Mouse (Mus musculus) regulatory T cell (primary cell): ENCODE data around the gene Bcl2a1c.
"Not testable (repeated sequence)": the region's sequence is repeated elsewhere in the genome, so short reads cannot be mapped to it uniquely, and the experiment has no call there.

Experiments used
- in situ Hi-C: fragments of 300-600 bp; cut with MboI, MseI; formaldehyde crosslinking; loops from one replicate; pipeline ENCODE4 v1.15.1; 2025; ENCODE audit warnings: high pct_unique_total_duplicates

The Bcl2a1c gene

GRCm38 (mm10) chr9:114329855-114330254 lies at the start of gene Bcl2a1c:
Gene Bcl2a1c, plus strand, starts transcription at chr9:114330135.
- in situ Hi-C loops = not testable (repeated sequence)

GRCm38 (mm10) chr9:114305957-114306356 lies 24.0 kb upstream of the Bcl2a1c start:
- in situ Hi-C loops = not testable (repeated sequence)

- in situ Hi-C loops = not testable (repeated sequence)
Observed at GRCm38 (mm10) chr9:114311752-114312151, 18.2 kb upstream of the Bcl2a1c start.

- in situ Hi-C loops = loop anchor here (5.0 kb wide), 1 partner anchor 64 kb away; no protein-coding TSS in a partner anchor
Observed at GRCm38 (mm10) chr9:114318021-114318420, 11.9 kb upstream of the Bcl2a1c start.

GRCm38 (mm10) chr9:114326011-114326748 lies 3.8 kb upstream of the Bcl2a1c start:
- in situ Hi-C loops = no loop called here

- in situ Hi-C loops = not testable (repeated sequence)
Observed at GRCm38 (mm10) chr9:114328332-114328731, 1.6 kb upstream of the Bcl2a1c start.

- in situ Hi-C loops = no loop called here
Observed at GRCm38 (mm10) chr9:114367783-114368470, 38.0 kb downstream of the Bcl2a1c start.

GRCm38 (mm10) chr9:114368471-114368858 lies 38.5 kb downstream of the Bcl2a1c start:
- in situ Hi-C loops = no loop called here

GRCm38 (mm10) chr9:114369389-114369788 lies 39.5 kb downstream of the Bcl2a1c start:
- in situ Hi-C loops = not testable (repeated sequence)

- in situ Hi-C loops = loop anchor here (5.0 kb wide), 1 partner anchor 279 kb away; no protein-coding TSS in a partner anchor
Observed at GRCm38 (mm10) chr9:114371717-114372116, 41.8 kb downstream of the Bcl2a1c start.

- in situ Hi-C loops = no loop called here
Observed at GRCm38 (mm10) chr9:114375276-114375962, 45.5 kb downstream of the Bcl2a1c start.

- in situ Hi-C loops = no loop called here
Observed at GRCm38 (mm10) chr9:114377168-114377567, 47.2 kb downstream of the Bcl2a1c start.

- in situ Hi-C loops = loop anchor here (5.0 kb wide), 1 partner anchor 63 kb away; no protein-coding TSS in a partner anchor
Observed at GRCm38 (mm10) chr9:114379871-114380270, 49.9 kb downstream of the Bcl2a1c start.
